Mouse (Mus musculus) 416B (cell line): Measurements from ENCODE around the gene Usp39.

Source experiments
- DNase-seq: peaks from one replicate; pipeline ENCODE4 v3.0.0; 2011; ENCODE audit warnings: low read depth

Gene Usp39

DNA sequence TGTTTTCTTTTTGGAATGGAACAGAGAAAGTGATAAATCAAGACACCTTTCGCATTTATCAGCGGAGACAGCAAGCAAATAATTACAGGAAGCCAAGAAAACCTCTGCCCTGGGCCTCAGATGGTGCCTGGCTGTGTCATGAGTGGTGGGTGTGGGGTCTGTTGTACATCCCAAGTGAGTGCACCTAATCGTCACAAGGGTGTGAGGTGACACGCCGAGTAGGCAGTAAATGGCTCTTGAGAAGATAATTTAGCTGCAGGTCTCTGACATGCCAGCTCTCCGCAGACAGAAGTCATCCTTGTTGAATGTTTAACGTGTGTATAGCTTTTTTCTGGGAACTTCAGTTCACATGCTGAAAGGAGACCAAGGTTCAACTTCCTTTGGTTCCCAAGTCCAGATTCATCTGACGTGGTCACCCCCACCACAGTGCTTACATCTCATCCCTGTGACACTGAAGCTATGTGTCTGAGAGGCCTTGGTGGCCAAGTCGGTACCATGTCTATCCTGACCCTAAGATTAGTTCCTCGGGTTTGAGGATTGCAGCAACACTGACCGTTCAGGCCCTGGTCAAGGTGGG, 42.5 kb downstream of the Usp39 start:
- no peak for DNase-seq

DNA sequence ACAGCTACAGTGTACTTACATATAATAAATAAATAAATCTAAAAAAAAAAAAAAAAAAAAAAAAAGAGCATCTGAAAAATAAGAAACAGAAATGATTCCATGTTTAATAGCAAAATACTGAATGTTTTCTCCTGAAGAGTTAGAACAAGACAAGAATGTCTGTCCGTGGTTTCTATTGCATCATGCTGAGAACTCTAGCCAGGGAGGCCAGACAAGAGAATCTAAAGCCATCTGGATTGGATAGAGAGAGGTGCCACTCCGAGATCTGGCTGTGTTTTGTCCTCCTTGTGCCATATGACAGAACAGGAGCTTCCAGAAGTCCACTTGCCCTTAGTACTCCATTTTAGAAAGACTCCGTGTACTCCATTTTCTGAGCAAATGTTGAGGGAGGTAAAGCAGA, 47.2 kb downstream of the Usp39 start:
- DNase-seq, result peak; percentile 45

DNA sequence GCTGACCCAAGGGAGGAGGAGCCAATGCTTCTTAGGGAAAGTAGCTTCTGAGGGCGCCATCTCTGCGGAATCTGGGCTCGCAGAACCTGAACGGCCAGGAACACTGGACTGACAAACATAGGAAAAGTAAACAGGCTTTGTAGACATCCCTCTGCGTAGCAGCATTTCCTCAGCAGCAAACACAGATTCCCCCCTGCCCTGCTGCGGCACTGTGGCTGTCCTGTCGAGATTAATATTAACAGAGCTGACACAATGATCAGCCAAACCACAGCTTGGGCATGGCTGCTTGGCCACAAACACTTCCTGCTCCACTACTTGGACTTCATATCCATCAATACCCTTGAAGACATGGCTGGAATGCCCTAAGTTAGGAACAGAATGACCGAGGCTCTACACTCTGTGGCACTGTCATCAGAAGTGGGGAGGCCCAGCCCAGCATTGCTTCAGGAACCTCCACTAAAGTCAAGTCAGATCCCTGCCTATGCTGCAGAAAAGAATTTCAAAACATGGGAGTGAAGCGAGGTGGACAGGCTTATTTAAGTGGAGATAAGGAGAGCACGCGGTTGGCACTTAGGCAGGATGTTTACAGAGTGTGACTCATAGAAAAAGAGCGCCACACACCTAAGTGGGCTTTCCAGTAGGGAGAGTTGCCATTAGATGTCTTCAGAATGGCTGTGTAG, 51.9 kb downstream of the Usp39 start:
- DNase-seq, result peak; percentile 93

DNA sequence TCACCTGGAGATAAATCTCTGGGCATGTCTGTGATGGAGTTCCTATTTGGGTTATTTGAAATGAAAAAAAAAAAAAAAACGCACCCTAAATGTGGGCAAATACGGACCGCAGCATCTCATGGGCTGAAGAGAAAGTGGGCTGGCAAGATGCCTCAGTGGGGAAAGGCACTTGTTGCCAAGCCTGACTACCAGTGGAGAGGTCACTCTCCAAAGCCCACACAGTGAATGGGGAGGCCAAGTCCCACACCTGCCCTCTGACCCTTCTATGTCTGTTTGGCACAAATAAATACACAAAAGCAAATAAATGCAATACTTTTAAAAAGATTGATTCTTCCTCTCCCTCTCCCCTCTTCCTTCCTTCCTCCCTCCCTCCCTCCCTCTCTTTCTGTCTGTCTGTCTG, 55.5 kb downstream of the Usp39 start:
- DNase-seq, result no peak

DNA sequence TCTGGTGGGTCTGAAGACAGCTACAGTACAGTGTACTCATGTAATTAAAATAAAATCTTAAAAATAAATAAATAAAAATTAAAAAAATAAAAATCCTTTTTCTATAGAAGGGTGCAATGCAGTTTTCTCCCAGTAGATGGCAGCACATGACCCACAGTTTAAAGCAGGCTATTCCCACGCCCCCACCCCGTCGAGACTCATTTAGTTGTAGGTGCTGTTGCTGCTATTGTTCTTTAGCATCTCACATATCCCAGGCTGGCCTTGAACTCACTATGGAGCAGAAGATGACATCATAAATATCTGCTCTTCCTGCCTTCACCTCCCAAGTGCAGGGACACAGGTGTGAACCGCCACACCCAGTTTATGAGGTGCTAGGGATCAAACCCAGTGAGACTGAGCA, 61.1 kb downstream of the Usp39 start:
- peak; percentile 70 for DNase-seq

DNA sequence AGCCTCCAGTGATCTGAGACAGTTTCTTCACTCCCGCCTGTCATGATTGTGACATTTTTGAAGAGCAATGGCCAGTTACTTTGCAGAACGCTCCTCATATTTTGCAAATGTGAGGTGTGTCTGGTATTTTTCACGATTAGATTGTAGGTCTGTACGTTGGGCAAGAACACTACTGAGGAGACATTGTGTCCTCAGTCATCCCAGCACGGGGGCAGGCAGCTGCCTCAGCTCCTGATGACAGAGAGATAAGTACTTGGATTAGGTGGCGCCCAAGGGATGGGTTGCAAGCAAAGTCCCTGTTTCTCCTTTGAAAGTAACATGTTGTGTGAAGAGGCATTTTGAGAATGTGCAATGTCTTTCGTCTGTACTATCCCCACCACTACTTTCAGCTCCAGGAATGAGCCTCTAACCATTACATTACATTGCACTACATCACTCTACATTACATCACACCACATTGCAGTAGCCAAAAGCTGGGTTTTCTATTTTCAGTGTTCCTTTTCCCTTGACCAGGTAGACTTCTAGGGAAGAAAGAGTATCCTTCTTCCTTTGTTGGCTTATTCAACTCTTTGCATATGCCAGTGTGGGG, 64.5 kb downstream of the Usp39 start:
- no peak for DNase-seq

DNA sequence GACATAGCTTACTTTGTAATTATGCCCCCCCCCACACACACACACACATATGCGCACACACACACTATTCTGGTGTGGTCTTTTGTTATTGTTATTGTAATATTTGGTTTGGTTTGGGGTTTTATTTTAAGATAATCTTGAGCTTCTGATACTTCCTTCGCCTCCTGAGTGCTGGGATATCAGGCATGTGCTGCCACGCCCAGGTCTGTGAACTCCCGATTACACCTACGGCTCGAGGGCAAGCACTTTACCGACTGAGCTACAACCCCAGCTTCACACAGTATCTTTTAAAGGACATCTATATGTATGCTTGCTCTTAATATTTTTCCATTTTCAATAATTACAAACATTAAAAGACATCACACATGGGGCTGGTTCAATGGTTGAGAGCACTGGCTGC, 65.5 kb downstream of the Usp39 start:
- no peak for DNase-seq

DNA sequence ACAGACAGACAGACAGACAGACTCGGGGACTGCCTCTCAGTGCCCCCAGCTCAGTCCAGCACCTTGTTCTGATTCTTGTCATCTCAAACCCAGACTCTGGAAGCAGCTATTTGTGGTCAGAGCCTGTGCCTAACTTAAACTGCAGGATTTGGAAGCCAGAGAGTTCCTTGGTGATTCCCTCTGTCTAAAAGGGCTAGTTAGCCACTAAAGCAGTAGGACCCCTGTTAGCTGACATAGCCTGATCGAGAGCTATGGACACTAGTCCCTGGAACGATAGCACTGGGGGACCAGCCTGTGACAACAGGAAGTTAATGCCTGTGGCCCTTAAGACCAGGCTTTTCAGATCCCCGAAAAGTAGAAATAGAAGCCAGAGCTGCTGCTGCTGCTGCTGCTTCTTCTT, 66.1 kb downstream of the Usp39 start:
- DNase-seq, result no peak

DNA sequence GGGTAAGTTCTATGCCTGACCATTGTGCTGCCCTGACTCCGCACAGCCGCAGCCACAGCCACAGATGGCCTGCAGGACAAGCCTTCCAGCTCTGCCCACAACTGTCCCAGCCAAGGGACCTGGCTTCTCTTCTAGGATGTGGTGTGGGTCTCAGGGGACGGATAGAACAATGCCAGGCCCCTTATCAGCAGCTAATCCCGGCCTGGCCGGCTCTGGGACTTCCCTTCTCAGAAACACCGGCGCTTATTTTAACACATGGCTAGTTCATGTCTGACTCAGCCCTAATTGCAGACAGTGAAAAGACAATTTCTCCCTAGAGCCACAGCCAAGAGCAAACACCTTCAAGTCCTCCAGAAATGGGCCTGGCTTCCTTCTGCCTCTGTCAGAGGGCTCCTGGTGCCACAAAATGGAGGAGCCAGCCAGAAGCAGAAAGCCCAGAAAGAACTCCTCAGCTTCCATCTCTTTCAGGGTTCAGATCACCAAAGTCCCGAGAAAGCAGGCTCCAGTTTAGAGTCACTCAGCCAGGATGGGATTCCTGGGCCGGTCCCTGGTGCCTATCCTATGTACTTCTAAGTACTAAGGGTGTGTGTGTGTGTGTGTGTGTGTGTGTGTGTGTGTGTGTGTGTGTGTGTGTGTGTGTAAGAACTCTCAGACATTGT, 67.3 kb downstream of the Usp39 start:
- peak; percentile 81 for DNase-seq

DNA sequence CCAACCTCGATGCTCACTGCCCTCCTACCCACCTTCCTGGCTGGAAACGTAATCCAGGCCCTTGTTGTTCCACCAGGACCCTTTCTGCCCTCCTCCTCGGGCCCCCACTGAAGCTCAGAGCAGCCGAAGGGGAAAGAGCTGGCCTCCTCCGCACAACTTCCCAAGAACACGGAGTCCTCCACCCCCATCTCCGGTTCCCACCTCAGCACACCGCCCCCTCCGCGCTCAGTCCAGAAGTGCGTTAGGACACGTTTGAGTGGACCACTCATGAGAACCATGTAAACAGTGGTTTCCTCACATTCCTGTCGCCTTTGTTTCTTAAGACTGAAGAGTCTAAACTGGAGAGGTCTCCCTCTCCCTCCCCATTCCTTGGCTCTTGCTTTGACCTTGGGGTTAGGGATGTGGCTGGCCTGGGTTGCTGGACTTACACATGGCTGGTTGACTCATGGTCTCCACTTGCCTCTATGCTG, 68.0 kb downstream of the Usp39 start:
- DNase-seq, result no peak

DNA sequence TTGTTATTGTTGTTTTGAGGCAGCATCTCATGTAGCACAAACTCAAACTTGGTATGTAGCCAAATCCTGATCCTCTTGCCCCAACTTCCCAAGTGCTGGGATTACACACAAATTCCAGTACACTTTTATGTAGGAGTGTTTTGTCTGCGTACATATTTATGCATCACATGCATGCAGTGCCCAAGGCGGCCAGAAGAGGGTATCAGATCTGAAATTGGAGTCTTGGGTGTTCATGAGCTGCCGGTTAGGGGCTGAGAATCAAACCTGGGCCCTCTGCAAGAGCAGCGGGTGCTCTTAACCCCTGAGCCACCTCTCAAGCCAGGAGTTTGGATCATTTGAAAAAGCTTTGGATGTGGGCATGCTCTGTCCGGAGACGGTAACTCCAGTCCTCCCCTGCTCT, 68.8 kb downstream of the Usp39 start:
- no peak for DNase-seq

DNA sequence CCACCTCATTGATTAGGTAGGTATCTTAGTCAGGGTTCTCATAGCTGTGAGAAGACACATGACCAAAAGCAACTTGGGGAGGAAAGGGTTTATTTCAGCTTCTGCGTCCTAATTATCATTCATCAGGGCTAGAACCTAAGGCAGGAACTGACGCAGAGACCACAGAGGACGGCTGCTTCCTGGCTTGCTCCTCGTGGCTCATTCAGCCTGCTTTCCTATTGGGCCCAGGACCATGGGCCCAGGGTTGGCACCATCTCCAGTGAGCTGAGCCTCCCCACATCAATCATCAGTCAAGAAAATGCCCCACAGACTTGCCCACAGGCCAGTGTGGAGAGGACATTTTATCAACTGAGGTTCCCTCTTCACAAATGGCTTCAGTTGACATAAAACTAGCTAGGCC, 69.5 kb downstream of the Usp39 start:
- DNase-seq, result peak; percentile 95

DNA sequence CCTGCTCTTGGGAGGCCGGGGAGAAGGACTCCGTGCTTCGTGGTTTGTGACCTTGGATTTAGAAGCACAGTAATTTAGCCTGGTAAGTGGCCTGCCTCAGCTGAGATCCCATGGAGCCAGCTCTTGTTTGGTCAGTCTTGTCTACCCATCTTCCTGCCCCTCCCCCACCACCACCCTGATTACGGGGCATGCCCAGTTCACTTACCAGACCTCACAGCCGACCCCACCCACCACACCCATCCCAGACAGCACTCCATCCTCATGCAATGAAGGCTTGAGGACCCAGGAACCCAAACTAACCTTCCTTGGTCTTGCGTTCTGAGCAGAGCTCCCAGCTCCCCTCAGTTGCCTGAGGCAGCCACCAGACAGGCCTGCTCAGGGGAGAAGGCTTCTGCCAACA, 71.8 kb downstream of the Usp39 start:
- no peak for DNase-seq

DNA sequence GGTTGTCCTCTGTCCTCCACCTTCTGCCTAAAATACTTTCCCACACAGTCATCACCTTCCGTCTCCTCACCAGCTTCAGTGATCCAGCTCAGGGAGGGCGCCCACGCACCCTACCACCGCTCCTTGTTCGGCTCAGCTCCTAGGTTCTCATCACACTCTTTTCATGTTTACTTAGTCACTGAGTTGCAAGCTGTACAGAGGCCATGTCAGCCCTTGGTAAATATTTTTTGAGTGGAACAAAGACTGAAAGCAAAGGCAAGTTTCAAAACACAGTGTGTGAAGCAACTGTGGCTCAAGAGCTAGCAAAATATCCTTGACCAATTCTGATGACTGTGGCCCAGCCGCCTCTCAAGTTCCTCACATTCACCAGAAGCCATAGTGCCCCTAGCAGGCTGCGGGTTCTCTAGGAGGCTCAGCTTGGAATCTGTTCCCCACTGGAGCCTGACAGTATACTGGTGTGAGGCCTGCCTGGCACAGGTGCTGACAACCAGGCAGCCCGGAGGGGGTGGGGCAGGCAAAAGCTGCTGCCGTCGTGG, 72.8 kb downstream of the Usp39 start:
- no peak for DNase-seq

DNA sequence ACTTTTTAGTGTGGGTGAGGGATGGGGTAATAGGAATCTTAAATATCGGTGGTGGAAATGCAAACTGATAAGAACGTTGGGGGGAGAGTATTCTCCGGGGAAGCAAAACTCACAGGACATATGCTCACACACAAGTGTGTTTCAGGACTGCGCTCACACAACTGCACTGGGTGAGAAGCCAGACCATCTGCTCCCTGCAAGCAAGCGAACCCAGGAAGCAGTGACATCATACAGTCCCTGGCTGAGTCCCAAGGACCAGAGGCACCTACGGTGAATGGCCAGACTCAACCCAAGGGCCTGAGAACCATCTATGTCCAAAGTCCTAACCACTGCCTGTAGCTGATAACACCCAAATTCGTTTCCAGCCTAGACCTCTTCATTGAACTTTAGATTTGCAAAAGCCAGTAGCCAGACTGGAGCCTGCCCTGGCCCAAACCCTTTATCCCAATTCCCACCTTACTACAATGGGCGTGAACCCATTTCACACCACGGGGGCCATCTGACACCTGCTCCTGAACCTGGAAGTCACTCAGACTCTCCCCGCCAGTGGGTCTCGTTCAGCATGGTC, 73.9 kb downstream of the Usp39 start:
- DNase-seq, result no peak

DNA sequence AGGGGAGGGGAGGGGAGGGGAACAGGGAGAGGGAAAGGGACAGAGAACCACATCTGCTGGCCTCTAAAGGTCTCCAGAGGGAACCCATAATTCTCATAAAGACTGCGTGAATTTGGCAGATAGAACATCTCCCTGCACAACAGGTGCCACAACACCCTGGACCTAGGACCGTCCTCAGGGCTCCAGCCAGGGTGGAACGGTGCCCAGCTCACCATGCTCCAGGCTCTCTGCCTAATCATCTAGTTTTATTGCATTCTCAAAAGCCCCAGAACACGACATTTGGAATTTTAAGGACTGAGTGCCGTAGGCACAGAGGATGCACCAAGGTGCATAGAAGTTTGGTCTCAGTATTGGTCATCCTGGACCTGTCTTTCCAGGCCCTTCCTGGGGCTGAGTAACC, 74.7 kb downstream of the Usp39 start:
- DNase-seq, result no peak
